Mouse (Mus musculus) CH12.LX (cell line): ENCODE measurements at regions not wholly inside any gene's neighbourhood (a gene's known extent, or its start where the extent isn't known, plus 50 kb on each side); places are given as distances from the start of the nearest gene placed in this dataset.

Experiments
- CHD1 ChIP-seq: IDR thresholded peaks from 2 replicates; pipeline ENCODE4 v1.6.1; 2012; ENCODE audit warnings: low read depth, low read length, improper control_type of control experiment, inconsistent platforms
- CTCF ChIP-seq, 2 experiments: IDR thresholded peaks in 1 of 2; conservative IDR thresholded peaks in 1 of 2; 2 replicates each; pipeline ENCODE4 v1.5.1; 2011 to 2012; ENCODE audit warnings: low read depth in 2 of 2, low read length in 2 of 2, improper control_type of control experiment in 1 of 2, inconsistent platforms in 1 of 2, mild to moderate bottlenecking in 1 of 2, moderate library complexity in 1 of 2
- EP300 ChIP-seq: IDR thresholded peaks from 2 replicates; pipeline ENCODE4 v1.6.1; 2011; ENCODE audit warnings: low read length, improper control_type of control experiment
- HCFC1 ChIP-seq: IDR thresholded peaks from 2 replicates; pipeline ENCODE4 v1.6.1; 2012; ENCODE audit warnings: low read depth, mild to moderate bottlenecking, inconsistent platforms, low read length, improper control_type of control experiment
- MAZ ChIP-seq: IDR thresholded peaks from 2 replicates; pipeline ENCODE4 v1.6.1; 2012; ENCODE audit warnings: low read depth, mild to moderate bottlenecking, inconsistent platforms, low read length, improper control_type of control experiment, moderate library complexity
- POLR2A ChIP-seq: IDR thresholded peaks from 2 replicates; pipeline ENCODE4 v1.6.1; 2011; ENCODE audit warnings: low read depth, mild to moderate bottlenecking, improper control_type of control experiment, low read length
- POLR2AphosphoS2 ChIP-seq: IDR thresholded peaks from 2 replicates; pipeline ENCODE4 v1.6.1; 2011; ENCODE audit warnings: low read depth, low read length, improper control_type of control experiment
- RAD21 ChIP-seq: IDR thresholded peaks from 2 replicates; pipeline ENCODE4 v1.6.1; 2011; ENCODE audit warnings: low read depth, mild to moderate bottlenecking, low read length, improper control_type of control experiment, moderate library complexity
- RCOR1 ChIP-seq: conservative IDR thresholded peaks from 2 replicates; pipeline ENCODE4 v1.6.1; 2012; ENCODE audit warnings: low read depth, mild to moderate bottlenecking, inconsistent platforms, low read length, improper control_type of control experiment
- TBP ChIP-seq: conservative IDR thresholded peaks from 2 replicates; pipeline ENCODE4 v1.6.1; 2011; ENCODE audit warnings: low read depth, low read length, improper control_type of control experiment

DNA sequence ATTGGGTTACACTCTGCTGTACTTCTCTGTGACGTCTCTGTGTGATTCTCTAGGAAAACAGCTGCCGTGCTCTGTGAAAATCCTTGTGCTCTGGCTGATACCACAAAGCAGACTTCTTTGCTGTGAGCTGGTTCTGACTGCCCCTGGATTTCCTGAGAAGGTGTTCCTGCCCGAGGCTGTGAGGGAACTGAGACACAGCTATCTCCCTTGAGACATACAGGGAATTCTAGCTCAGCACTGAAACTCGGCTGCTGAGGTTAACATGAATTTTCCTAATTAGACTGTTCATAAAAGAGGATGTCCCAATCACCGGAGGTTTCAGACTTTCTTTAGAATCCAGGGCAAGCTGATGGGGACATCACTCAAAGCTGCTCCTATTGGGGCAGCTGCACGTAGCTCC, 233.4 kb upstream of the Bmper start:
- no peak for TF ChIP-seq CTCF (conservative IDR thresholded peaks at IDR 0.05 in 1 of 2, IDR thresholded peaks at IDR 0.05 in 1 of 2; ENCODE audit: low read depth in 2 of 2, low read length in 2 of 2)
- no peak; the same call in none of the 2 replicates for TF ChIP-seq RAD21
- TF ChIP-seq HCFC1: no peak
- TF ChIP-seq POLR2A: no peak
- TF ChIP-seq EP300: peak; percentile 92
- TF ChIP-seq MAZ: no peak
- no peak for TF ChIP-seq RCOR1
- TF ChIP-seq TBP: 0 out of 2 replicates have a peak, but pooled peaks have one; percentile 33
- no peak for TF ChIP-seq CHD1
- TF ChIP-seq POLR2AphosphoS2: no peak
